Mouse (Mus musculus): ENCODE measurements around the gene Spc25. TPM values are rescaled to one million over a fixed set of nuclear protein-coding genes. Genes with fewer than 3 reads are reported as not detected.

Spc25 gene
- total and polyA plus RNA-seq, 3 experiments: 25.8 to 31.3 TPM; not detected in 1

GRCm38 (mm10) chr2:69150841-69151240 is 55.2 kb downstream of the Spc25 start:
- no peaks in the 10 kb centered on the region for H3K4me1 ChIP-seq (ENCODE audit: control insufficient read depth in 1 of 2, insufficient read depth in 2 of 2, low read length in 2 of 2)
- no peaks in the 10 kb centered on the region for H3K36me3 ChIP-seq (ENCODE audit: control insufficient read depth in 1 of 2, insufficient read depth in 2 of 2, low read length in 2 of 2)
- no peaks in the 10 kb centered on the region for H3K27me3 ChIP-seq (ENCODE audit: control insufficient read depth in 1 of 2, insufficient read depth in 2 of 2, low read length in 2 of 2)
- no peak overlapping the region for H3K9ac ChIP-seq (ENCODE audit: control insufficient read depth, low read depth, low read length, poor library complexity, severe bottlenecking)
- no peak overlapping the region for H3K4me3 ChIP-seq (ENCODE audit: control insufficient read depth in 1 of 2, insufficient read depth in 1 of 2, low read depth in 2 of 2, low read length in 2 of 2)
- no peak for DNase-seq (ENCODE audit: low read depth, low spot score)
- H3K79me2 ChIP-seq (ENCODE audit: control insufficient read depth, insufficient read depth, low read length, poor library complexity): no peaks in the 10 kb centered on the region
- no peak overlapping the region for H3K27ac ChIP-seq (ENCODE audit: control insufficient read depth, low read depth, low read length)
- TF ChIP-seq MYC (IDR thresholded peaks at IDR 0.05; ENCODE audit: low read depth, low read length) (no peak), SMC3 (IDR thresholded peaks at IDR 0.05; ENCODE audit: low read depth, low read length) (no peak), MAZ (IDR thresholded peaks at IDR 0.05; ENCODE audit: low read depth, low read length) (no peak), KAT2A (conservative IDR thresholded peaks at IDR 0.05; ENCODE audit: low read depth, low read length) (no peak), POLR2AphosphoS2 (IDR thresholded peaks at IDR 0.05; ENCODE audit: low read length) (no peak), MYB (IDR thresholded peaks at IDR 0.05; ENCODE audit: low read depth, low read length) (no peak), SIN3A (IDR thresholded peaks at IDR 0.05; ENCODE audit: low read length) (no peak), MAFK (IDR thresholded peaks at IDR 0.05; ENCODE audit: borderline replicate concordance, low read depth, low read length) (no peak), ETS1 (IDR thresholded peaks at IDR 0.05; ENCODE audit: low read depth, low read length) (no peak), MXI1 (IDR thresholded peaks at IDR 0.05; ENCODE audit: low read depth, low read length) (no peak), NRF1 (IDR thresholded peaks at IDR 0.05; ENCODE audit: insufficient read depth, low read depth, low read length, poor library complexity, severe bottlenecking) (no peak), MEF2A (IDR thresholded peaks at IDR 0.05; ENCODE audit: extremely low read depth, insufficient replicate concordance, low read depth, low read length, poor library complexity, severe bottlenecking) (no peak)
- H3K9me3 ChIP-seq (replicated peaks; ENCODE audit: insufficient read depth, low read length): no peaks in the 10 kb centered on the region

GRCm38 (mm10) chr2:69149154-69149553 is 56.8 kb downstream of the Spc25 start:
- H3K4me3 ChIP-seq (ENCODE audit: control insufficient read depth in 1 of 2, insufficient read depth in 1 of 2, low read depth in 2 of 2, low read length in 2 of 2): no peak overlapping the region
- no peaks in the 10 kb centered on the region for H3K36me3 ChIP-seq (ENCODE audit: control insufficient read depth in 1 of 2, insufficient read depth in 2 of 2, low read length in 2 of 2)
- H3K27ac ChIP-seq (ENCODE audit: control insufficient read depth, low read depth, low read length): no peak overlapping the region
- no peaks in the 10 kb centered on the region for H3K27me3 ChIP-seq (ENCODE audit: control insufficient read depth in 1 of 2, insufficient read depth in 2 of 2, low read length in 2 of 2)
- TF ChIP-seq SIN3A (IDR thresholded peaks at IDR 0.05; ENCODE audit: low read length) (no peak), USF2 (IDR thresholded peaks at IDR 0.05; ENCODE audit: borderline replicate concordance in 1 of 2, insufficient read depth in 1 of 2, low read depth in 1 of 2, low read length in 2 of 2) (no peak), MXI1 (IDR thresholded peaks at IDR 0.05; ENCODE audit: low read depth, low read length) (no peak), MAZ (IDR thresholded peaks at IDR 0.05; ENCODE audit: low read depth, low read length) (no peak), JUND (IDR thresholded peaks at IDR 0.05; ENCODE audit: low read depth, low read length) (no peak), ELF1 (IDR thresholded peaks at IDR 0.05; ENCODE audit: low read depth, low read length) (no peak), GABPA (IDR thresholded peaks at IDR 0.05; ENCODE audit: low read depth, low read length) (no peak), TBP (IDR thresholded peaks at IDR 0.05; ENCODE audit: low read depth, low read length) (no peak), UBTF (IDR thresholded peaks at IDR 0.05; ENCODE audit: borderline replicate concordance, insufficient read depth, low read depth, low read length) (no peak), POLR2AphosphoS5 (IDR thresholded peaks at IDR 0.05; ENCODE audit: borderline replicate concordance, low read depth, low read length) (no peak), BHLHE40 (IDR thresholded peaks at IDR 0.05; ENCODE audit: borderline replicate concordance, low read depth, low read length) (no peak), MEF2A (IDR thresholded peaks at IDR 0.05; ENCODE audit: extremely low read depth, insufficient replicate concordance, low read depth, low read length, poor library complexity, severe bottlenecking) (no peak), ETS1 (IDR thresholded peaks at IDR 0.05; ENCODE audit: low read depth, low read length) (no peak), POLR2A (IDR thresholded peaks at IDR 0.05; ENCODE audit: control insufficient read depth in 1 of 2, insufficient read depth in 1 of 2, low read depth in 1 of 2, low read length in 2 of 2, poor library complexity in 1 of 2) (no peak), ZNF384 (IDR thresholded peaks at IDR 0.05; ENCODE audit: low read depth, low read length) (no peak), TAL1 (IDR thresholded peaks at IDR 0.05; ENCODE audit: low read length) (no peak), RAD21 (IDR thresholded peaks at IDR 0.05; ENCODE audit: low read depth, low read length) (no peak), HCFC1 (IDR thresholded peaks at IDR 0.05; ENCODE audit: low read depth, low read length) (no peak)
- H3K9ac ChIP-seq (ENCODE audit: control insufficient read depth, low read depth, low read length, poor library complexity, severe bottlenecking): no peak overlapping the region
- no peaks in the 10 kb centered on the region for H3K79me2 ChIP-seq (ENCODE audit: control insufficient read depth, insufficient read depth, low read length, poor library complexity)
- no peak for DNase-seq (ENCODE audit: low read depth, low spot score)
- no peaks in the 10 kb centered on the region for H3K9me3 ChIP-seq (replicated peaks; ENCODE audit: insufficient read depth, low read length)
- no peaks in the 10 kb centered on the region for H3K4me1 ChIP-seq (ENCODE audit: control insufficient read depth in 1 of 2, insufficient read depth in 2 of 2, low read length in 2 of 2)

All from MEL (cell line).